Mouse (Mus musculus) CH12.LX (cell line): ENCODE measurements around the gene Krt42.
A peak's percentile ranks its signal among the peaks of the same experiment; 100 is the strongest.

Source experiments
- BHLHE40 ChIP-seq: IDR thresholded peaks from 2 replicates; pipeline ENCODE4 v1.6.1; 2011; ENCODE audit warnings: mild to moderate bottlenecking, low read depth, low read length, improper control_type of control experiment
- CHD1 ChIP-seq: IDR thresholded peaks from 2 replicates; pipeline ENCODE4 v1.6.1; 2012; ENCODE audit warnings: low read depth, low read length, improper control_type of control experiment, inconsistent platforms
- CTCF ChIP-seq, 2 experiments: IDR thresholded peaks in 1 of 2; conservative IDR thresholded peaks in 1 of 2; 2 replicates each; pipeline ENCODE4 v1.5.1; 2011 to 2012; ENCODE audit warnings: low read depth in 2 of 2, low read length in 2 of 2, improper control_type of control experiment in 1 of 2, inconsistent platforms in 1 of 2, mild to moderate bottlenecking in 1 of 2, moderate library complexity in 1 of 2
- EP300 ChIP-seq: IDR thresholded peaks from 2 replicates; pipeline ENCODE4 v1.6.1; 2011; ENCODE audit warnings: low read length, improper control_type of control experiment
- MAFK ChIP-seq: IDR thresholded peaks from 2 replicates; pipeline ENCODE4 v1.6.1; 2011; ENCODE audit warnings: low read length, improper control_type of control experiment; ENCODE audit not compliant: insufficient replicate concordance
- MAX ChIP-seq: IDR thresholded peaks from 2 replicates; pipeline ENCODE4 v1.6.1; 2011; ENCODE audit warnings: low read length, improper control_type of control experiment
- NELFE ChIP-seq: IDR thresholded peaks from 2 replicates; pipeline ENCODE4 v1.6.1; 2011; ENCODE audit warnings: low read depth, low read length, improper control_type of control experiment
- NRF1 ChIP-seq: IDR thresholded peaks from 2 replicates; pipeline ENCODE4 v1.6.1; 2014; ENCODE audit warnings: low read depth, mild to moderate bottlenecking, inconsistent platforms, low read length, improper control_type of control experiment, moderate library complexity
- POLR2A ChIP-seq: IDR thresholded peaks from 2 replicates; pipeline ENCODE4 v1.6.1; 2011; ENCODE audit warnings: low read depth, mild to moderate bottlenecking, improper control_type of control experiment, low read length
- RCOR1 ChIP-seq: conservative IDR thresholded peaks from 2 replicates; pipeline ENCODE4 v1.6.1; 2012; ENCODE audit warnings: low read depth, mild to moderate bottlenecking, inconsistent platforms, low read length, improper control_type of control experiment
- SIN3A ChIP-seq: IDR thresholded peaks from 2 replicates; pipeline ENCODE4 v1.6.1; 2012; ENCODE audit warnings: low read length, improper control_type of control experiment, inconsistent platforms
- SMC3 ChIP-seq: IDR thresholded peaks from 2 replicates; pipeline ENCODE4 v1.6.1; 2011; ENCODE audit warnings: low read depth, low read length, improper control_type of control experiment
- UBTF ChIP-seq: IDR thresholded peaks from 2 replicates; pipeline ENCODE4 v1.6.1; 2012; ENCODE audit warnings: low read depth, mild to moderate bottlenecking, inconsistent platforms, low read length, improper control_type of control experiment, moderate library complexity
- USF1 ChIP-seq: IDR thresholded peaks from 2 replicates; pipeline ENCODE4 v1.6.1; 2014; ENCODE audit warnings: low read depth, mild to moderate bottlenecking, inconsistent platforms, low read length, improper control_type of control experiment

- TF ChIP-seq POLR2A, result no peak
- TF ChIP-seq NELFE, result no peak
- TF ChIP-seq MAX, result no peak
- peak; percentile 67 to 72 for TF ChIP-seq CTCF (conservative IDR thresholded peaks at IDR 0.05 in 1 of 2, IDR thresholded peaks at IDR 0.05 in 1 of 2; ENCODE audit: low read depth in 2 of 2, low read length in 2 of 2)
- no peak for TF ChIP-seq UBTF
- TF ChIP-seq RCOR1, result no peak
- no peak for TF ChIP-seq EP300
- no peak for TF ChIP-seq SIN3A
- no peak for TF ChIP-seq BHLHE40
- TF ChIP-seq NRF1, result no peak
- TF ChIP-seq SMC3, result no peak
- no peak for TF ChIP-seq MAFK
- no peak for TF ChIP-seq USF1
- TF ChIP-seq CHD1, result no peak
Measured at GRCm38 (mm10) chr11:100297801-100298200, 28.1 kb upstream of the Krt42 start.
